Mouse (Mus musculus): ENCODE results near the gene Gm4131.

GRCm38 (mm10) chr14:62474481-62474880 is 92.2 kb downstream of the Gm4131 start:
- TF ChIP-seq CTCF (IDR thresholded peaks at IDR 0.05; ENCODE audit: insufficient read depth, low read length): no peak
- no peak for TF ChIP-seq POLR2A (IDR thresholded peaks at IDR 0.05; ENCODE audit: borderline replicate concordance, extremely low read depth, low read depth, low read length)
